Mouse (Mus musculus) intestine, embryonic 15.5 days (tissue): Measurements from ENCODE around the gene Fthl17c. TPM values are rescaled to one million over a fixed set of nuclear protein-coding genes. Genes with fewer than 3 reads are reported as not detected.
"Not testable (repeated sequence)": the region's sequence is repeated elsewhere in the genome, so short reads cannot be mapped to it uniquely, and the experiment has no call there.

Experiments used
- ATAC-seq: fragments of 200-750 bp; cut with Nextera tagmentation; 2 replicates; pipeline ENCODE4 v1.8.0; 2017; ENCODE audit warnings: moderate TSS enrichment, moderate library complexity
- H3K27ac ChIP-seq: fragments of 300-500 bp; sonication (generic); 2 replicates; pipeline ENCODE4 v1.5.1; 2015; ENCODE audit warnings: mild to moderate bottlenecking, inconsistent platforms
- H3K27me3 ChIP-seq: fragments of 300-500 bp; sonication (generic); replicated peaks from 2 replicates; pipeline ENCODE4 v1.6.1; 2015; ENCODE audit warnings: inconsistent platforms
- H3K36me3 ChIP-seq: fragments of 300-500 bp; sonication (generic); 2 replicates; pipeline ENCODE4 v1.6.1; 2015; ENCODE audit warnings: inconsistent platforms
- H3K4me1 ChIP-seq: fragments of 300-500 bp; sonication (generic); replicated peaks from 2 replicates; pipeline ENCODE4 v1.6.1; 2015; ENCODE audit warnings: inconsistent platforms
- H3K4me2 ChIP-seq: fragments of 300-500 bp; sonication (generic); replicated peaks from 2 replicates; pipeline ENCODE4 v1.6.1; 2015; ENCODE audit warnings: mild to moderate bottlenecking, inconsistent platforms
- H3K4me3 ChIP-seq: fragments of 300-500 bp; sonication (generic); replicated peaks from 2 replicates; pipeline ENCODE4 v1.5.1; 2015; ENCODE audit warnings: inconsistent platforms
- H3K9ac ChIP-seq: fragments of 300-500 bp; sonication (generic); 2 replicates; pipeline ENCODE4 v1.6.1; 2015; ENCODE audit warnings: inconsistent platforms
- H3K9me3 ChIP-seq: fragments of 300-500 bp; sonication (generic); 2 replicates; pipeline ENCODE4 v1.6.1; 2016; ENCODE audit warnings: inconsistent platforms
- WGBS: fragments of 180-500 bp; shearing (Covaris S2); methylation state at CpG from one replicate; pipeline ENCODE4 v1.1.7; 2015; 5-methylcytosine and 5-hydroxymethylcytosine counted together
- polyA plus RNA-seq: library from polyadenylated mRNA; unstranded; fragments of >200 nt; fragmentation: Nextera tagmentation; extraction: Ambion mirVana; gene quantifications from 2 replicates; pipeline ENCODE4 v1.2.1, GENCODE M21; 2015

Fthl17c gene
- polyA plus RNA-seq, result not detected in 2 replicates

GRCm38 (mm10) chrX:8976459-8976858 lies at the start of gene Fthl17c:
Fthl17c (minus strand) TSS chrX:8976559.
- not testable (repeated sequence) for H3K9ac ChIP-seq, H3K27me3 ChIP-seq, H3K36me3 ChIP-seq, H3K4me1 ChIP-seq, H3K9me3 ChIP-seq, ATAC-seq, H3K4me2 ChIP-seq, H3K27ac ChIP-seq, H3K4me3 ChIP-seq
- whole genome bisulfite sequencing, result no CpG with 5 or more reads among the region's 11 CpGs

DNA sequence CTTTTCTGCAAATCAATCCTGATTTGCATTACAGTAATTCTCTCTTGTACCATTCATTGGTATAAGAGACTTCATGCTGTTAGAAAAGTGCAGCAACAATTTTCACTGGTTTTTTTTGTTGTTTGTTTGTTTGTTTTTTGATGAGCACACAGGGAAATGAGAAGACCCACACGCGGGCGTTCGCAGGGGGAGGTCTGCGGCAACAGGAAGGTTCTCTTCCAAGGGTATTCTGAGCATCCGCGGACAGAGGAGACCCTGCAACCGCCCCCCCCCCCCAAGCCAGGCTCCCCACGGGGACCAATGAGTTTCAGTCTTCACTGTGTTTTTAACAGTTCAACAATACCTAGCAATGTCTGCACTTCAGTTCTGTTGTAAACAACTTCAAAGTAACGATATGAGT lies 43.1 kb upstream of the Fthl17c start:
- no peaks in the 10 kb centered on the region for H3K36me3 ChIP-seq
- H3K4me2 ChIP-seq, result no peak overlapping the region
- H3K9me3 ChIP-seq, result no peaks in the 10 kb centered on the region
- no peaks in the 10 kb centered on the region for H3K27me3 ChIP-seq
- H3K27ac ChIP-seq, result no peak overlapping the region
- H3K4me1 ChIP-seq, result no peaks in the 10 kb centered on the region
- no peak for ATAC-seq
- WGBS, result 59% methylated on average over 10 of the region's 10 CpGs
- H3K4me3 ChIP-seq, result no peak overlapping the region
- no peak overlapping the region for H3K9ac ChIP-seq

DNA sequence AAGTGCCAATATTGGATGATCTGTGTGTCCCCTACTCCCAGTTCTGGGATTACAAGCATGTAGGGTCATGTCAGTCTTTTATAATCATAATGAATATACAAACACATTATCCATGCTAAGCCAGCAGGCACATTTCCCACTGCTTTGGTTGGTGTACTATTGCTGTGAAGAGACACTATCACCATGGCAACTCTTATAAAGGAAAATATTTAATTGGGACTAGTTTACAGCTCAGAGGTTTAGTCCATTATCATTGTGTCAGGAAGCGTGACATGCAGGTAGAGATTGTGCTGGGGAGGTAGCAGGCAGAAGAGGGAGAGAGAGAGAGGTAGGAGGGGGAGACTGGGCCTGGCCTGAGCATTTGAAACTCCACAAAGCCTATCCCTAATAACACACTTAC lies 39.7 kb upstream of the Fthl17c start:
- H3K36me3 ChIP-seq, result no peaks in the 10 kb centered on the region
- no peaks in the 10 kb centered on the region for H3K27me3 ChIP-seq
- no peaks in the 10 kb centered on the region for H3K4me1 ChIP-seq
- 59% methylated on average over 1 of the region's 1 CpGs for WGBS
- H3K4me3 ChIP-seq, result no peak overlapping the region
- H3K27ac ChIP-seq, result no peak overlapping the region
- H3K9ac ChIP-seq, result no peak overlapping the region
- H3K9me3 ChIP-seq, result no peaks in the 10 kb centered on the region
- no peak overlapping the region for H3K4me2 ChIP-seq
- ATAC-seq, result no peak

DNA sequence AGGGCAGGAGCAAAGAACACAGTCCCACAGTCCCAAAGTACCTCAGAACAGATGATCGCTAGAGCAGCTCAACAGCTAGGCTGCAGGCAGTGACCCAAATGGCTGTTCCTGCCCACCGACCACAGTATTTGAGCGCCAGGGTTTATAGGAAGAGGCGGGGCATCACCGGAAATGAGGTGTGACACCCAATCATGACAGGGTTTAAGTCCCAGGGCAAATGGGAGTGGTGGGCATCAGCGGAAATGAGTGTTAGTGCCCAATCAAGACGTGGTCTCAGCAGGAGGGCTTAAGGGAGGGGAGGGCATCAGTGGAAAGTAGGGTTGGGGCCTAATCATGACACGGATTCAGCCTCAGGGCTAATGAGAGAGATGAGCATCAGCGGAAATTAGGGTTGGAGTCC lies 10.3 kb upstream of the Fthl17c start, which contains the start of gene Fthl17d:
Fthl17d (minus strand) TSS at position 101 of the 400 bp plus-strand sequence.
- not testable (repeated sequence) for ATAC-seq

GRCm38 (mm10) chrX:8964618-8965017 lies 11.7 kb downstream of the Fthl17c start:
- H3K4me2 ChIP-seq, H3K36me3 ChIP-seq, H3K4me1 ChIP-seq, H3K4me3 ChIP-seq, H3K9me3 ChIP-seq, H3K9ac ChIP-seq, H3K27me3 ChIP-seq, ATAC-seq, H3K27ac ChIP-seq: not testable (repeated sequence)
- 44% methylated on average over 4 of the region's 4 CpGs for WGBS

More for the DNA sequence above, 10.3 kb upstream of the Fthl17c start, which contains the start of gene Fthl17d:
- H3K4me3 ChIP-seq, H3K9ac ChIP-seq, H3K4me2 ChIP-seq, H3K27me3 ChIP-seq, H3K4me1 ChIP-seq, H3K27ac ChIP-seq, H3K36me3 ChIP-seq, H3K9me3 ChIP-seq: not testable (repeated sequence)
- WGBS, result no CpG with 5 or more reads among the region's 9 CpGs

DNA sequence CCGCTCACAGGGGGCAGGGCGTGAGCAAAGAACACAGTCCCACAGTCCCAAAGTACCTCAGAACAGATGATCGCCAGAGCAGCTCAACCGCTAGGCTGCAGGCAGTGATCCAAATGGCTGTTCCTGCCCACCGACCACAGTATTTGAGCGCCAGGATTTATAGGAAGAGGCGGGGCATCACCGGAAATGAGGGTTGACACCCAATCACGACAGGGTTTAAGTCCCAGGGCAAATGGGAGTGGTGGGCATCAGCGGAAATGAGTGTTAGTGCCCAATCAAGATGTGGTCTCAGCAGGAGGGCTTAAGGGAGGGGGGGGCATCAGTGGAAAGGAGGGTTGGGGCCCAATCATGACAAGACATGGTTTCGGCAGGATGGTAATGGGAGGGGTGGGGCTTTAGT lies 13.5 kb downstream of the Fthl17c start, which contains the start of gene Fthl17b:
Fthl17b (minus strand) TSS at position 101 of the 400 bp plus-strand sequence.
- not testable (repeated sequence) for ATAC-seq, H3K27ac ChIP-seq

DNA sequence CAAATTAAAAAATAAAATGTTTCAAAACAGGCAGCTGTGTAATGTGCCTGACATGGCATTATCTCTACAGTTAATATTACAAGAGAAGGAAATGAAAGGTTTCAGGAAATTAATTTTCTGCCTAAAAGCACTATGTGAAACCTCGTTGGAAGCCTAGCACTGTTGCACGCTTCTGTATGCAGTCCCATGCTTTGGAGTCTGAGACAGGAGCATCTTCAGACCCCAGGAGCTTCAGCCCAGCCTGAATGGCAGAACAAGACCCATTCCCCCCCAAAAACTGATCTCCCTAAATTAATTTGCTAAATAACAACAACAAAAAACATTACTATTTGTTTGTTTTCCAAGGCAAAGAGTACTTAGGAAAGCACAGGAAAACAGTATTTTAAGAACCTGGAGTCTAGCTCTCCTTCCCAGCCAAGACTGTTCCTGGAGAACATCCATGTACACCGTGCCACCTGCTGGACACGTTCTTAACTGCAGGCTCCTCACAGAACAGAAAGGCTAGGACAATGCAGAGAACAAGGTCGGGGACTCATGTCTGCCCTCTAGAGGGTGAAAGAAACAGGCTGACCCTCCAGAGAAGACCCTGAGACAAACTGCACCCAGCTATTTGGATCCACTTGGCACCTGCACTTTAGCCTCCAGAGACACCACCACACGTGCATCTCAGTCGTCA lies 28.1 kb downstream of the Fthl17c start:
- H3K27me3 ChIP-seq, H3K9me3 ChIP-seq, H3K4me2 ChIP-seq, H3K4me1 ChIP-seq, H3K27ac ChIP-seq, ATAC-seq, H3K9ac ChIP-seq, H3K36me3 ChIP-seq, H3K4me3 ChIP-seq: not testable (repeated sequence)
- 23% methylated on average over 7 of the region's 7 CpGs for WGBS

More for the DNA sequence above, 13.5 kb downstream of the Fthl17c start, which contains the start of gene Fthl17b:
- H3K9ac ChIP-seq, H3K4me1 ChIP-seq, H3K9me3 ChIP-seq, H3K36me3 ChIP-seq, H3K4me2 ChIP-seq, H3K27me3 ChIP-seq, H3K4me3 ChIP-seq: not testable (repeated sequence)
- 92% methylated on average over 4 of the region's 11 CpGs for WGBS

- Histone ChIP-seq H3K9ac (no peak overlapping the region), H3K4me1 (no peaks in the 10 kb centered on the region), H3K9me3 (no peaks in the 10 kb centered on the region), H3K4me2 (no peak overlapping the region), H3K4me3 (no peak overlapping the region), H3K27ac (no peak overlapping the region), H3K27me3 (no peaks in the 10 kb centered on the region), H3K36me3 (no peaks in the 10 kb centered on the region)
- WGBS, result 71% methylated on average over 8 of the region's 8 CpGs
- ATAC-seq, result no peak
Observed at GRCm38 (mm10) chrX:8944041-8944440, 32.3 kb downstream of the Fthl17c start.

- Histone ChIP-seq H3K4me2 (no peak overlapping the region), H3K4me3 (no peak overlapping the region), H3K9ac (no peak overlapping the region), H3K4me1 (no peaks in the 10 kb centered on the region), H3K9me3 (no peaks in the 10 kb centered on the region), H3K36me3 (no peaks in the 10 kb centered on the region), H3K27me3 (no peaks in the 10 kb centered on the region), H3K27ac (no peak overlapping the region)
- WGBS, result 31% methylated on average over 4 of the region's 4 CpGs
- no peak for ATAC-seq
Observed at GRCm38 (mm10) chrX:8927308-8927707, 49.1 kb downstream of the Fthl17c start.

Other genes with a start within 250 kb of the Fthl17c start
- not detected in 2 replicates for gene Ssx9, start 228.1 kb downstream of the Fthl17c start, polyA plus RNA-seq
- not detected in 2 replicates for gene Ssxb5, start 172.9 kb downstream of the Fthl17c start, polyA plus RNA-seq
- gene Gm6592, start 132.6 kb downstream of the Fthl17c start, polyA plus RNA-seq, result not detected in 2 replicates
- not detected in 2 replicates for gene Gm5751, start 102.3 kb downstream of the Fthl17c start, polyA plus RNA-seq
- gene B630019K06Rik, start 84.2 kb downstream of the Fthl17c start, polyA plus RNA-seq, result 2.7 and 3.3 TPM in 2 replicates
- not detected in 2 replicates for gene Fthl17b, start 13.6 kb downstream of the Fthl17c start, polyA plus RNA-seq
- gene Fthl17d, start 10.2 kb upstream of the Fthl17c start, polyA plus RNA-seq, result not detected in 2 replicates
- not detected in 2 replicates for gene Fthl17e, start 56.9 kb upstream of the Fthl17c start, polyA plus RNA-seq
- gene Fthl17f, start 86.5 kb upstream of the Fthl17c start, polyA plus RNA-seq, result not detected in 2 replicates
- not detected in 2 replicates for gene 4930402K13Rik, start 128.0 kb upstream of the Fthl17c start, polyA plus RNA-seq
- 0.69 and 0.78 TPM in 2 replicates for gene Lancl3, start 223.3 kb upstream of the Fthl17c start, polyA plus RNA-seq